Mouse (Mus musculus): ENCODE data around the gene Rgmb. TPM values are rescaled to one million over a fixed set of nuclear protein-coding genes. Genes with fewer than 3 reads are reported as not detected.

Rgmb gene
- polyA plus RNA-seq, 1 experiment = 13.8 TPM

Other genes with a start within 250 kb of the Rgmb start
- 4.6 TPM for gene Chd1, start 126.1 kb downstream of the Rgmb start, polyA plus RNA-seq (2012; fragmentation: generic; extraction: Trizol)